15 mouse cellular contexts compared by ENCODE assay signal in genomic region chr4:55040258-55040964, GRCm38 (mm10).
DNase-seq lines count a peak whose midpoint lies in the region; ATAC-seq and TF ChIP-seq lines count a peak whose summit lies in the region.
"Had no signal": no experiment of that assay in that cellular context is flagged by ENCODE, and none has a peak within 500 bp of the region (broad histone marks: within the 10 kb centered on the region; RNA-seq: fewer than 3 reads in every experiment).

No protein-coding gene starts in this region.

- WGBS in forebrain, embryonic 10.5 days, result 69% methylated on average over 8 of the region's 8 CpGs
- 65% methylated on average over 8 of the region's 8 CpGs for WGBS in forebrain, embryonic 11.5 days
- WGBS in midbrain, embryonic 12.5 days, result 56% methylated on average over 8 of the region's 8 CpGs

- no peak for DNase-seq in forebrain, embryonic 10.5 days (ENCODE audit: extremely low spot score, low spot score)
- DNase-seq in forebrain, embryonic 11.5 days (ENCODE audit: low spot score), result no peak
- DNase-seq in left cerebral cortex, adult 2 months (ENCODE audit: extremely low spot score in 1 of 2, low spot score in 2 of 2), result no peak
- DNase-seq in left cerebral cortex, postnatal 36 days (ENCODE audit: low spot score in 2 of 2), result no peak
- DNase-seq in NIH3T3 (ENCODE audit: low read depth) (peak; percentile 15), MN1 (ENCODE audit: low spot score) (no peak)
- no peak for DNase-seq in adrenal gland, adult 8-10 months
- DNase-seq: cerebellum, adult 9-10 months; gastrocnemius, postnatal 25 days; heart, postnatal 36 days; kidney, postnatal 25 days; thymus, adult 2 months had no signal

- peaks cover 27% of the 10 kb centered on the region for H3K4me1 ChIP-seq in forebrain, embryonic 10.5 days
- H3K4me1 ChIP-seq in forebrain, embryonic 11.5 days (replicated peaks; ENCODE audit: control insufficient read depth, insufficient read depth, low read length), result no peaks in the 10 kb centered on the region
- peaks cover 30% of the 10 kb centered on the region for H3K4me1 ChIP-seq in midbrain, embryonic 12.5 days
- H3K4me1 ChIP-seq: lung, embryonic 15.5 days had no signal

- H3K4me3 ChIP-seq in forebrain, embryonic 10.5 days, result no peak overlapping the region
- no peak overlapping the region for H3K4me3 ChIP-seq in forebrain, embryonic 11.5 days (ENCODE audit: low read depth, low read length)
- H3K4me3 ChIP-seq in left cerebral cortex, adult 2 months, result no peak overlapping the region
- H3K4me3 ChIP-seq in midbrain, embryonic 12.5 days, result no peak overlapping the region
- H3K4me3 ChIP-seq: lung, embryonic 15.5 days; myocyte had no signal

- ATAC-seq in forebrain, embryonic 11.5 days (replicated peaks; ENCODE audit: low FRiP score), result no peak
- ATAC-seq in midbrain, embryonic 12.5 days (ENCODE audit: low FRiP score, low read depth), result no peak

- intact Hi-C loops in left cerebral cortex, adult 2 months (cut with DNase I), result no loop called here
- intact Hi-C loops in left cerebral cortex, postnatal 36 days (cut with DNase I), result no loop called here

- peak overlapping the region; percentile 2; the same call in 1 of the 2 replicates for H3K27ac ChIP-seq in forebrain, embryonic 10.5 days
- H3K27ac ChIP-seq in forebrain, embryonic 11.5 days (ENCODE audit: low read depth, low read length), result no peak overlapping the region
- peak overlapping the region; percentile 54 for H3K27ac ChIP-seq in left cerebral cortex, adult 2 months
- H3K27ac ChIP-seq in midbrain, embryonic 12.5 days (replicated peaks), result 0 out of 2 replicates have a peak overlapping the region, but pooled peaks have one; percentile 35
- H3K27ac ChIP-seq: lung, embryonic 15.5 days had no signal

- no peaks in the 10 kb centered on the region for H3K9me3 ChIP-seq in forebrain, embryonic 10.5 days
- H3K9me3 ChIP-seq in forebrain, embryonic 11.5 days (ENCODE audit: control insufficient read depth, low read length), result no peaks in the 10 kb centered on the region
- H3K9me3 ChIP-seq in midbrain, embryonic 12.5 days, result no peaks in the 10 kb centered on the region
- H3K9me3 ChIP-seq: lung, embryonic 15.5 days had no signal

- no peaks in the 10 kb centered on the region for H3K27me3 ChIP-seq in forebrain, embryonic 10.5 days (ENCODE audit: poor library complexity, severe bottlenecking)
- no peaks in the 10 kb centered on the region for H3K27me3 ChIP-seq in forebrain, embryonic 11.5 days (ENCODE audit: control insufficient read depth, insufficient read depth, low read length)
- H3K27me3 ChIP-seq in midbrain, embryonic 12.5 days, result no peaks in the 10 kb centered on the region
- H3K27me3 ChIP-seq: lung, embryonic 15.5 days had no signal

- no peak overlapping the region for H3K4me2 ChIP-seq in forebrain, embryonic 11.5 days (ENCODE audit: low read depth, low read length, severe bottlenecking)
- no peak overlapping the region for H3K4me2 ChIP-seq in midbrain, embryonic 12.5 days (replicated peaks)
- H3K4me2 ChIP-seq: lung, embryonic 15.5 days had no signal

- H3K9ac ChIP-seq in forebrain, embryonic 11.5 days (ENCODE audit: low read length), result no peak overlapping the region
- H3K9ac ChIP-seq in midbrain, embryonic 12.5 days (replicated peaks), result no peak overlapping the region
- H3K9ac ChIP-seq: lung, embryonic 15.5 days had no signal

- H3K36me3 ChIP-seq in forebrain, embryonic 10.5 days (replicated peaks), result peaks cover 100% of the 10 kb centered on the region
- no peaks in the 10 kb centered on the region; the same call in 1 of the 2 replicates for H3K36me3 ChIP-seq in forebrain, embryonic 11.5 days (ENCODE audit: control insufficient read depth, insufficient read depth, low read length)
- peaks cover 61% of the 10 kb centered on the region for H3K36me3 ChIP-seq in midbrain, embryonic 12.5 days

- no peak for TF ChIP-seq CTCF in left cerebral cortex, adult 2 months (IDR thresholded peaks at IDR 0.05)
